11 mouse cellular contexts compared by ENCODE assay signal in the genomic region with DNA sequence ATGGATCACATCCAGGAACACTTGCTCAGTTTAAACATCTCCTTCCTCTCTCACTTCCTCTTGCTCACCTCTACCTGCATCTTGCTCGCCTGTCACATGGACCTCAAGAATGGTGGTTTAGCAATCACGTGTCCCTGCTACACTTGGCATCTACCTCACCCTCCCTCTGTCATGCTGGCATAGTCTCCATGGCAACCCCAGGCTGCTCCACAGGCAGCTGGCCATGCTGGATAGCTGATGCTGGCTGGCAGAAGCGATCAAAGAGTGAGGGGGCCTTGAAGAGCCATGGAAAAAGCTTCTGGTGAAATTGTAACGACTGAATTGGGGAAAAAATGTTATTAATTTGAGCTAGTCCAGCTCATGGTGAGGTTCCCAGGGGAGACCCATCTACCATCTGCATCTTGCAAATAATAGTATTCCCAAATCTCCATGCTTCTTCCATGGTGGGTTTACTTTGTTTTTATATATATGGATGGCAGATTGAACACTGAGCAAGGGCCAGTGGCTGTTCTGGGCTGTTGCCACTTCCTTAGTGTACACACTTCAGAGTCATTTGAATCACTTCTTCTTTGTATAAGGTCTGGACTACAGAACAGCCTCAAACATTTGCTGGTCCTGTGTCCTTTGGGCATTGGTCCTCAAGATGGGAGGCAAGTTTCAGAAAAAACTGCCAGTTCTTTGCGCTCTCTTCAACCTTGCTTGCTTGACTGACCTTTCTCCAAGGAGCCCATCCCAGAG. TPM values are rescaled to one million over a fixed set of nuclear protein-coding genes. Genes with fewer than 3 reads are reported as not detected.
DNase-seq lines count a peak whose midpoint lies in the region; ATAC-seq and TF ChIP-seq lines count a peak whose summit lies in the region.
"Had no signal": no experiment of that assay in that cellular context is flagged by ENCODE, and none has a peak within 500 bp of the region (broad histone marks: within the 10 kb centered on the region; RNA-seq: fewer than 3 reads in every experiment).

No protein-coding gene starts in this region.

- no peaks in the 10 kb centered on the region for H3K36me3 ChIP-seq in hindbrain, embryonic 15.5 days
- H3K36me3 ChIP-seq in hindbrain, embryonic 10.5 days: no peaks in the 10 kb centered on the region
- H3K36me3 ChIP-seq: heart, embryonic 15.5 days; stomach, embryonic 15.5 days had no signal

- no peak overlapping the region; the same call in 1 of the 2 replicates for H3K4me2 ChIP-seq in hindbrain, embryonic 15.5 days
- H3K4me2 ChIP-seq: heart, embryonic 15.5 days; stomach, embryonic 15.5 days had no signal

- H3K4me3 ChIP-seq in hindbrain, embryonic 15.5 days: no peak overlapping the region
- H3K4me3 ChIP-seq in hindbrain, embryonic 10.5 days: no peak overlapping the region
- H3K4me3 ChIP-seq in layer of hippocampus, adult 2 months: no peak overlapping the region
- H3K4me3 ChIP-seq: heart, embryonic 15.5 days; stomach, embryonic 15.5 days had no signal

- H3K9ac ChIP-seq in hindbrain, embryonic 15.5 days: no peak overlapping the region
- H3K9ac ChIP-seq: heart, embryonic 15.5 days; stomach, embryonic 15.5 days had no signal

- DNase-seq in hindbrain, embryonic 10.5 days (ENCODE audit: low spot score): no peak
- DNase-seq in cerebellum, adult 9-11 months: peak; percentile 87
- peak; percentile 66 to 75 for DNase-seq in layer of hippocampus, adult 2 months (ENCODE audit: low spot score in 2 of 2)
- peak; percentile 65 for DNase-seq in right cerebral cortex, adult 18-20 months
- no peak for DNase-seq in lung, postnatal 25 days (ENCODE audit: low spot score)
- no peak for DNase-seq in adrenal gland, postnatal 36 days
- no peak for DNase-seq in urinary bladder, adult 2 months (ENCODE audit: low spot score)

- H3K9me3 ChIP-seq in hindbrain, embryonic 15.5 days: no peaks in the 10 kb centered on the region; the same call in 1 of the 2 replicates
- H3K9me3 ChIP-seq in hindbrain, embryonic 10.5 days: 0 out of 2 replicates have a peak, but pooled peaks cover 2% of the 10 kb centered on the region
- H3K9me3 ChIP-seq: heart, embryonic 15.5 days; stomach, embryonic 15.5 days had no signal

- WGBS in hindbrain, embryonic 15.5 days: 39% methylated on average over 5 of the region's 5 CpGs
- WGBS in hindbrain, embryonic 10.5 days: 57% methylated on average over 5 of the region's 5 CpGs

- H3K27me3 ChIP-seq in hindbrain, embryonic 15.5 days: no peaks in the 10 kb centered on the region
- H3K27me3 ChIP-seq in hindbrain, embryonic 10.5 days (ENCODE audit: insufficient read depth, poor library complexity, severe bottlenecking): no peaks in the 10 kb centered on the region
- H3K27me3 ChIP-seq: heart, embryonic 15.5 days; stomach, embryonic 15.5 days had no signal

- TF ChIP-seq CTCF in layer of hippocampus, adult 2 months (conservative IDR thresholded peaks at IDR 0.05): no peak

- peak overlapping the region; percentile 39; the same call in 1 of the 2 replicates for H3K27ac ChIP-seq in hindbrain, embryonic 15.5 days (replicated peaks)
- H3K27ac ChIP-seq in hindbrain, embryonic 10.5 days: no peak overlapping the region
- H3K27ac ChIP-seq in layer of hippocampus, adult 2 months: peak overlapping the region; percentile 64; the same call in 1 of the 2 replicates
- H3K27ac ChIP-seq: heart, embryonic 15.5 days; stomach, embryonic 15.5 days had no signal

- H3K4me1 ChIP-seq in hindbrain, embryonic 15.5 days (replicated peaks): peaks cover 15% of the 10 kb centered on the region
- H3K4me1 ChIP-seq in hindbrain, embryonic 10.5 days (replicated peaks): peaks cover 5% of the 10 kb centered on the region; the same call in 1 of the 2 replicates
- H3K4me1 ChIP-seq: heart, embryonic 15.5 days; stomach, embryonic 15.5 days had no signal

- peak; percentile 89 for ATAC-seq in hindbrain, embryonic 15.5 days (ENCODE audit: low FRiP score, low read depth)
- ATAC-seq: CD4-positive, CD25-positive, alpha-beta regulatory T cell, adult 4 months had no signal

RNA-seq across cellular contexts. Expression of a gene that starts 19.7 kb away (rescaled TPM):
- 68.1 and 71.8 TPM in 2 replicates for polyA plus RNA-seq in hindbrain, embryonic 15.5 days (2015; fragmentation: Nextera tagmentation; extraction: Ambion mirVana)
- polyA plus RNA-seq in hindbrain, embryonic 10.5 days (2016; fragmentation: Nextera tagmentation; extraction: Ambion mirVana): 26.0 and 26.7 TPM in 2 replicates
- total RNA-seq in layer of hippocampus, adult 2 months (2021): 100 to 1,000 TPM; 223 to 229 TPM
- total RNA-seq in adrenal gland, postnatal 36 days (2021): 1 to 10 TPM; 2.6 to 2.8 TPM
- polyA plus RNA-seq in urinary bladder, adult 2 months (2012; rRNA removed): 11.1 and 16.1 TPM in 2 replicates

Comparison
In these comparisons a context has a peak if more than half of its experiments do, and no peak if none do; other contexts are left out.
1. DNase-seq: peak in cerebellum, adult 9-11 months (single experiment), layer of hippocampus, adult 2 months (2 of 2) and right cerebral cortex, adult 18-20 months (single experiment); none in hindbrain, embryonic 10.5 days (single experiment), lung, postnatal 25 days (single experiment), adrenal gland, postnatal 36 days (0 of 2) and urinary bladder, adult 2 months (single experiment).